Mouse (Mus musculus): ENCODE measurements around the gene Bri3.

The Bri3 gene

DNA sequence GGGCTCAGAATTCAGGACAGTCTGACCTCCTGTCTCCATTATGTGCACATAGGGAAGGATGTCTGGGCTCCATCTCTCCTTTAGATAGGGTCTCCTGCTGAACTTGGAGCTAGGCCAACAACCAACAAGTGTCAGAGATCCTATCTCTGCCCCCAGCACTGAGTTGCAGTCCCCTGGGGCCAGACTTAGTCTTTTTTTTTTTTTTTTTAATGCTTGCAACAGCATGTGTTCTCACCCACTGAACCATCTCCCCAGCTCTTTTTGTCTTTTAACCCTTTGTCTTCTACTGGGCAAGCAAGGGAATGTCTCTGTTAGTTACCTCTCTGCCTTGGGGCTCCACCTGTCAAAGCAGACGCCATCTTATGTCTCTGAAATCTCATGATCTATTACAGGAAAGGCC lies 5.3 kb upstream of the Bri3 start:
- no peak for DNase-seq

DNA sequence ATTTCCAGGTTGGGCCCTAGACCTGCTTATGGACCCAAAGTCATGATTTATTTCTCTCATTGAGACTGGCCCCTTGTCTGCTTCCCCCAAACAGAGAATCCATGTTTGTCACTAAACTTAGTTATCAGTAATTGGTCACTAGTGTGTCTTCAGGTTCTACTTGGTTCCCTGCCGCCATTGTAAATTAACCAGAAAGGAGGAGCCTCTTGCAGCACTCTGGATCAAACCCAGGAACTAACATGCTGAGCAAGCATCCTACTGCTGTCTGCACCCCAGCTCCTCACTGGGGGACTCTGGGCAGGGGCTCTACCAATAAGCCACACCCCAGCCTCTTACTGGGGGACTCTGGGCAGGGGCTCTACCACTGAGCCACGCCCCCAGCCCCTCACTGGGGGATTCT lies 1.4 kb downstream of the Bri3 start:
- DNase-seq = no peak

DNA sequence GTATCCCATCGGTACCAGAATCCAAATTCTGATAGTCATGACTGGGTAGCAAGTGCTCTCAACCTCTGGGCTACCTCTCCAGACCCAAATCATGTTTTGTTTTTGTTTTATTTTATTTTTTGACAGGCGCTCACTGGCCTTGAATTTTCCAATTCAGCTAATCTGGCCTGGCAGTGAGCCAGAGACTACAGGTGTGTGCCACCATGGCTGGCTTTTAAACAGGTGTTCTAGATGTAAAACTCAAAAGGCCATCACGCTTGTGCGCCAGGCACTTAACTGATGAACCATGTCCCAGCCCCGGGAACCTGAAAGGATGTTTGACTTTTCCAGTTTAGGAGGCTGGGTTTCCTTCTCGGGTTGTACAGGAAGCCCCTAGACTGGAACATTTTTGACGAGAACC lies 2.4 kb downstream of the Bri3 start:
- DNase-seq = no peak

DNA sequence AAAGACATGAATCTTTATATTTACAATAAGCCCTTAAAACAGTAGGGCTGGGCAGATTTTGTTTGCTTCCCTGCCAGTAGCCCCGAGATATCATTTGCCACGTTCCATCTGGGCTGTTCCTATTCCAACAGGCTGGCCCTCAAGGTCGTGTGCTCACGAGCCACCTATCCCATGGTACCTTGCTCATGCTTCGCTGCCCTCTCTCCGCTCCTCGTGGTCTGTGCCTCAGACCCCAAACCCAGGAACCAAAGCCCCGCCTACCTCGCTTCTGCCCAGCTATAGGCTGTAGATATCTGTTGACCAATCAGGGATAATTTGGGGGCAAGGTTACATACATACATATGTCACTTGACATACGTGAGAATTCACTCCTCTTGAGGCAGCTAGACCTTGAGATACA lies 3.1 kb downstream of the Bri3 start:
- DNase-seq = no peak

DNA sequence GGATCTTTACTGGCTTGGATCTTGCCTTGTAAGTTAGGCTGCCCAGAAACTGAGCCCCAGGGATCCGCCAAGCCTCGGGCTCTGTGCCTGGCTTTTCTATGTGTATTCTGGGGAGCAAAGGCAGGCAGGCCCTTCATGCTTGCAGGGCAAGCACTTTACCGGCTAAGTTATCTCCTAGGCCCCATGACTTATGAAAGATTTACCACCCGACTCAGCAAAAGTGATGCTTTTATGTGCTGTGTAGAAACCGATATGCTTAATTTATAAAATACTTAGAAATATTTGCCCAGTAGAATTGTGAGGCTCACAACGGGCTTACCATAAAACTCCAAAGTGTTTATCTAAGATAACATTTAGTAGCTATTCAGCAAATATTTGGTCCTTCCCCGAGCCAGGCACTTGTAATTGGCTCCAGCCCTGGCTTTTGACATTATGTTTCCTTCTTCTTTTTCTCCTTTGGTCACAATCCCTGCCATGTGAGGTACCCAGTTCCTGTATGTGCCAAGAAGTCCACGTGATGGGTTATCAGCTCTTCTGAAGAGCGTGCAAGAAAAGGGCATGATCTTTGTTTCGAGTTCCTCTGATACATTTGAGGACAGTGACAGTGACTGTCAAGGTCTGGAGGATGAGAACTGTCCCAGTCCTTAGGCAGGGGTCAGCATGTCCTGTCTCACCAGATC lies 3.8 kb downstream of the Bri3 start:
- no peak for DNase-seq

DNA sequence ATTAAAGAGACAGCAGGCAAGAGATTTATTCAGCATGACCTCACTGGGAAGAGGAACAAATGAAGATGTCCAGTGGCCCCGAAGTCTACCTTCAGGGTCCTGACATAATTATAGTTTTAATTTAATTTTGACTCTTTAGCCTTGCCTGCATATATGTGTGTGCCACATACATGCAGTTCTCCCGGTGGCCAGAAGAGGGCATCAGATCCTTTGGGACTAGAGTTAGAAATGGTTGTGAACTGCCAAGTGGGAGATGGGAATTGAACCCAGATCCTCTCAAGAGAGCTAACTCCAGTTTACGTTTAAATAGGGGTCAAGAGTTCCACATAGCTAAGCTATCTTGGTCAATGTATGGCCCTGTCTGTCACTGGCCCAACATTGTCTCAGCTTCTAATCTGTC lies 5.6 kb downstream of the Bri3 start:
- peak; percentile 46 for DNase-seq

DNA sequence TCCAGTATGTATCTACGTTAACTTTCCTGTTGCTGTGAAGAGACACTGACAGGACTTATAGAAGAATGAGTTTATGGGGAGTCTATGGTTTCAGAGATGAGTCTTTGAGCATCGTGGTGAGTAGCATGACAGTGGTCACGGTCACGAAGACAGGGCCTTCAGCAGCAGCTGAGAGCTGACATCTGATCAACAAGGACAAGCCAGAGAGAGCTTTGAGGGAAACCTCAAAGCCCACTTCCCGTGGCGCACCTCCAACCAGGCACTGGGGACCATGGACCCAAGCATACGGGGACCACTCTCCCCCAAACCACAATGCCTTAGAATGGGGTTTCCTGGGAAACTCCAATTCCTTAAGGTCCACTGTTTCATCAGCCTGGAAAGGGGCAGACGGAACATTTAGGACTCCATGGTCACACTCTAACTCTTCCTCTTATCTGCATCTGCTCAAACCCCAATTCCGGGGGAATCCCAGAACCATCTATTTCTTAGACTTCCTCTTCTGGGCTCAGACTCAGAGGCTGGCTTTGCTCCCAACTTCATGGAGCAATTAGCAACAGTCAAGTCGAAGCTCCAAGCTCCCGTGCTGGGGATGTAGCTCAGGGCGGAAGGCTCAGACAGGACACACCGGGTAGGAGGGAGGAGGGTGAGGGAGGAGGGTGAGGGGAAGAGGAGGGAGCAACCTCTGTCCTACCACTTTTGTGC lies 7.8 kb downstream of the Bri3 start:
- no peak for DNase-seq

GRCm38 (mm10) chr5:144253212-144253611 lies 9.0 kb downstream of the Bri3 start:
- peak; percentile 30 for DNase-seq

- DNase-seq = peak; percentile 44
Measured at GRCm38 (mm10) chr5:144254122-144254810, 10.0 kb downstream of the Bri3 start.

GRCm38 (mm10) chr5:144254811-144255631 lies 10.8 kb downstream of the Bri3 start:
- DNase-seq = peak; percentile 87

DNA sequence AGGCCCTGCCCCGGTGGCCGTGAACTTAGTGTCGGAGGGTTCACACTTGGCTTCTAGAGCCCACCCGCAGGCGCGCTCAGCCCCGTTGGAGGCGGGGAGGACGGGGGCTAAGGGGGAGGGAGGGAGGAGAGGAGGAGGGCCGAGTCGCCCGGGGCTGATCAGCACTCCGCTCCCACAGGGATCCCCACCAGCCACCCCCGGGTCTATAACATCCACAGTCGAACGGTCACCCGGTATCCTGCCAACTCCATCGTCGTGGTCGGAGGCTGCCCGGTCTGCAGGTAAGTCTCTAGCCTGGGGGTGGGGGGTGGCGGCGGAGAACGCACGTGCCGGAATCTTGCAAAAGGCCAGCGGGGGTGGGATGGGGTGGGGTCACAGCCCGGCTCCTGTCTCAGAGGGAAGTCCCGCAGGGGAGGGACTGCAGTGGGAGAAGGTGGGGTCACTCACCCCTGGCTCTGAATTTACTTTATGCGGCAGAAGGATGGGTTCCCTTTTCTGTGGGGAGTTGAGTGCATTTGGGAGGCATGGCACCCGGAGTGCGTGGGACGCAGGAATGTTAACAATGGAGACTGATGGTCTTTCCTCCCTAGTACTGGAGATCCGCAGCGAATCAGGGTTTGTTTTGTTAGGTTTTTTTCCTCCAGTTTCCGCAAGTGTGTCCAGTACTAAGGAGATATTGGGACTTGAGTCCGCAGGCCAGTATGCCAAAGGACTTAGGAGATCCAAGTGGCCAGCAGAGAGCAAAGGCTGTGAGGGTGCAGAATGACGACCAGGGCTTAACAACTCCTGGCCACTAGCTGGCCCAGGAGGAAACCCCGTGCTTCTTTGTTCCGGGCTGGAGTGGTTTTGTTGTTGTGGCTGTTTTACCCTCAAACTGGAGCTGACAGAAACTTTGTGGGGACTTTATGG lies 11.6 kb downstream of the Bri3 start:
- DNase-seq = peak; percentile 57

- DNase-seq = no peak
Measured at GRCm38 (mm10) chr5:144256541-144256870, 12.3 kb downstream of the Bri3 start.

- DNase-seq = no peak
Measured at GRCm38 (mm10) chr5:144256888-144257287, 12.7 kb downstream of the Bri3 start.

DNA sequence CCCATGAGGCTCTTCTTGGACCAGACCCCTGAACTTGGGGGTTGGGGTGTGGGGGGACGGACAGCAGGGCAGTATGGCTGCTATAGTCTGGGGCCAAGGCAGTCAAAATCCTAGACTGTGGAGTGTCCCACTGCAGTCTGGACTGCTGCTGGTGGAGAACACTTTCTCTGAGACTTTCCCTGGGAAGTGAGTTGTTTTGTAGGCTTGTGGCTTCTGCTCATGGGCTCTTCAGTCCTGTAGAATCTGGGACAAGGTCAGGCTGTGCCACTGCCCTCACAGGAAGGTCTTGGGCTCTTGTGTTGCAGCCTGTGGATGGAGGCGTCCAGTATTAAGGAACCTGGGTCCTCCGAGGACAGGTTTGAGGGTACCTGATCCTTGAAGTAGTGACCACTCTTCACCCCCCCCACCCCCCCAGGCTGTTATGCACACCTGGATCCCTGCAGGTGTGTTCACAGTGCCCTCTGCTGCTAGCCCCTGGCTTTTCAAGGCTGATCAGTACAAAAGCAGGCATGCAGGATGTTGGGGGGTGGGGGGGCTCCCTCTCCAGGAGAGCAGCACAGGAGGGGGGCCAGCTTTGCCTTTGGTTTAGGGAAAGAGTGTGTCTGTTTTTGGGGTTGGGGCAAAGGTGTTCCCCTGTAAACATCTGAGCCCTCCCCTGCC lies 13.3 kb downstream of the Bri3 start:
- DNase-seq = peak; percentile 53

- DNase-seq = no peak
Measured at GRCm38 (mm10) chr5:144258131-144258611, 13.9 kb downstream of the Bri3 start.

DNA sequence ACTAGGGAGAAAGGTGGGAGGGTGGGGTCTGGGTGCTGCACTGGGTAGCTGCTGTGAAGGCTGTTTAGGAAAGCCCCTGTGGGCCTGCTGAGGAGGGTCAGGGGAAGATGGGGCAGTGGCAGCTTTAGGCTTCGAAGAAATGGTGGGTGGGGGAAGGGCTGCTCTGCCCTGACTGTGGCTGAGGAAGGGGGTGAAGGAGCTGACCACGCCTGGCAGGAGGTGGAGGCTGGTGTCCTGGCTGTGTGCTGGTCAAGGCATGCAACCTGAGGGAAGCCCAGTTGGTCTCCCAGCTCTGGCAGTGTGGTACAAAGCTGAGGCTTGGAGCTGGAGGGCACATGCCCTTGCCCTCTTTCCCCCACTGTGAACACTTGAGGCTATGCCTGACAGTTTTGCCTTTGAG lies 14.4 kb downstream of the Bri3 start:
- no peak for DNase-seq

GRCm38 (mm10) chr5:144259228-144259627 lies 15.0 kb downstream of the Bri3 start:
- DNase-seq = no peak

DNA sequence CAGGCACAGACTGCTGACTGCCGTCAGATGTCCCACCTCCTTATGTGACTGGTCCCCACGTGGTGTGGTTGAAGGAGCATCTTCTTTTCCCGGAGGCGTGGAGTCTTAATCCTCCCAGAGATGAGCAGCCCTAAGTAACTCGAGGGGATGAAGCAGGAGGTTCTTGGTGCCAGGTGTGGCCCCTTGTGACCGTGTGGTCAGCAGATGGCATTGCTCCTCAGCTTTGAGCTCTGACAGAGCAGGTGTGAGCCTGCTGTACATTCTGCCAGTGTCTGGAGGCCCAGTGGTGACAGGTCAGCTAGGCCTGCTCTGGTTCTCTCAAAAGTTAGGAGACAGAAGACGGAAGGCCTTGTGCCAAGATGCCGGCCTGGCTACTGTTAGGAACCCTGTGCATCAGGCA lies 16.2 kb downstream of the Bri3 start:
- DNase-seq = no peak

DNA sequence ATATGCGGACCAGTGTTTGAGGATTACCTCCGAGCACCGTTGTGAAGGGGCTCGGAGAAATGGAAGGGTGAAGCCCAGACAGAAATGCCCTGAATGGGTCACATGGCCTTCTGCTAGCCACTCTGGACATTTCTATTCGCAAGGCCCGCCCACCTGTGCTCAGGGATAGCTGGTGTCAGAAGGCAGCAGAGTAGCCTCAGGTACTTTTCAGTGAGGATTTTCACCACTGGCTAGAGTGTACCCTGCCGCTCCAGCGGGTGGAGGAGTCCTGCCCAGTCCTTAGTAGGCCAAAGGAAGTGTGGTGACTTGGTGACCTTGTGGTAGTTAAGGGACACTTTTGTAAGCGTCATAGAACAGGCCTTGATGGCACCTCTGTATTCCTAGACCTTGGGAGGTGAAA lies 17.1 kb downstream of the Bri3 start:
- DNase-seq = no peak

DNA sequence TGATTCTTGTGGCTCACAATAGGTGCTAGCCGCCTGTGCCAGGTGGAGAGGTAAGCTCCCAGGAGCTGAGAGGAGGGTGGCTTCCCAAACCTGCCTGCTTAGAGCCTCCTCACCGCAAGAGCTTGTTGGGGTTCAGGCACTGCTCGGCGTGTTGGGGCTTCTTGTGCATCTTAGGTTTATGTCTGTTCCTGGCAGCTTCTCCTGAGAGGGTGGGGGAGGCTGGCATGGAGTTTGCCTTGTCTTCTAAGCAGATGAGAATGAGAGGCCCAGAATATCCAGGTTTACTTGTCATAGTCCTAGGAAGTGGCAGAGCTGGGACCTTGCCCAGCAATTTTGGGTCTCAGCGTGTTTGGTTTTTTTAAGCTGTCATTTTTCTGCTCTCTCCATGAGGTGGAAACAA lies 17.6 kb downstream of the Bri3 start:
- DNase-seq = no peak

- no peak for DNase-seq
Measured at GRCm38 (mm10) chr5:144263082-144263481, 18.8 kb downstream of the Bri3 start.

DNA sequence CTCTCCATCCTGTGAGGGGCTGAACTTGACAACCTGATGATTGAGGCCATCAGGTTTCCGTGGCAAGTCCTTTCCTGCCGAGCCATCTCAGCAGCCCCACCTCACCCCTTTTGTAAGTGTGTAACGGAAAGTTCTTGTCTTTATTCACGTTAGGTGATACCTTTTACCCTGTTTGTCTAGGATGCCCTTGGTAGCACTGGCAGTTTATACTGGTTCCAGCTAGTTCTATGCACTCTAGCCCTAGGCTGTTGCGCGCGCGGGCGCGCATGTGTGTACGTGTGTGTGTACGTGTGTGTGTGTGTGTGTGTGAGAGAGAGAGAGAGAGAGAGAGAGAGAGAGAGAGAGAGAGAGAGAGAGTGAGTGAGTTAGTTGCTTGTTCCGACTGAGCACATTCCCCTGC lies 19.3 kb downstream of the Bri3 start:
- DNase-seq = no peak

Measured in thymus, postnatal 4 days (tissue).